Mouse (Mus musculus): Measurements from ENCODE around the gene Mitf.

DNA sequence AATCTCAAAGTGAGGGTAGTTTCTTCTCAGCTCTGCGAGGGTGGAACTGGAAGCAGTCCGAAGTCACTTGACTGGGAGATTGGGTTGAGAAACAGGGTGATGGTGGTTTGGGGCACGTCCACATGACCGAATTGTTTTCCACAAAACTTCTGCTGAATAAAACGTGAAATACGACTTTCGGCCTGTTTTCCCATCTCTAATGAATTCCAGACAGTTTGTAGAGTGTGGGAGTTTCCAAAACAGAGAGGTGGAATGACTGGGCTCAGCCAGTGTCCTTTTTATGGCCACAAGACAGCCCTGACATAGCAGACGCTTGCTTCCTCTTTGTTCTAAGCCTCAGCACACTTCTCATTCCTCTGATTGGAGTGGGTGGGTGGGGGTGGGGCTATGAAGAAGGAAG is 13.7 kb downstream of the Mitf start:
- TF ChIP-seq CTCF (IDR thresholded peaks at IDR 0.05; ENCODE audit: low read depth, low read length) (no peak), GATA1 (IDR thresholded peaks at IDR 0.05; ENCODE audit: borderline replicate concordance, low read length) (no peak), POLR2AphosphoS5 (IDR thresholded peaks at IDR 0.05; ENCODE audit: insufficient replicate concordance, low read depth, low read length) (no peak)
